Mouse (Mus musculus): ENCODE data around the gene Gars. TPM values are rescaled to one million over a fixed set of nuclear protein-coding genes. Genes with fewer than 3 reads are reported as not detected.
A peak's percentile ranks its signal among the peaks of the same experiment; 100 is the strongest.

The Gars gene
- total RNA-seq, 4 experiments from 2014 or later = 55.9 to 58.8 (median 57.4) TPM

DNA sequence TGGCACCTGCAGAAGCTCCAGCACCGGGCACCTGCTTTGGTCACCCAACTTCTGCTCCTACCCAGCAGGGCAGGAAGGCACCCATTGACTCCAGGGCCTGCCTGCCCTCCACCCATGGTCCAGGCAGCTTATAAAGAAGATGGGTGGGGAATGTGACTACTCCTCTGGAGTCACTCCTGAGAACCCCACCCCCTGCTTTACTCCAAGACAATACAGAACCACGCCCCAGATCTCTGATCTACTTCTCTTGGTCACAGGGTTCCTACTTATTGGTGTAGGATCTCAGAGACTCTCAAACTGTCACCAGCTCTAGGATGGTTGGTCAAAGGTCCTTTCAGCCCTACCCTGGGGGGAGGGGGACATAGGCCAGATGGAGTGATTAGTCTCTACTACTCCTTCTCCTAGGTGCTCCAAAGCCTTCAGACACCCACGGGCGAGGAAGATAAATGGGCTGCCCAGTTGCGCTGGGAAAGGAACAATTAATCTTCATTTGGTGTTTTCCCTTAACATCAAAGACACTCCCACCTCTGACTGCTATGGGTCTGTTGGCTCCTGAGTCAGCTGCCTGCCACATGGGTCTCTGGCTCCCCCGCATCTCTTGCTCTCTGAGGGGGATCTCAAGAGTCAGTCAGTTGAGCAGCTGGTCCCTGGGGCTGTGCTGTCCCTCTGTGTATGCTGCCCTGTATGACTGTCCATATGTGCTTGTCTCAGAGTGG, 55.8 kb downstream of the Gars start:
- no peak for DNase-seq (ENCODE audit: low spot score)

DNA sequence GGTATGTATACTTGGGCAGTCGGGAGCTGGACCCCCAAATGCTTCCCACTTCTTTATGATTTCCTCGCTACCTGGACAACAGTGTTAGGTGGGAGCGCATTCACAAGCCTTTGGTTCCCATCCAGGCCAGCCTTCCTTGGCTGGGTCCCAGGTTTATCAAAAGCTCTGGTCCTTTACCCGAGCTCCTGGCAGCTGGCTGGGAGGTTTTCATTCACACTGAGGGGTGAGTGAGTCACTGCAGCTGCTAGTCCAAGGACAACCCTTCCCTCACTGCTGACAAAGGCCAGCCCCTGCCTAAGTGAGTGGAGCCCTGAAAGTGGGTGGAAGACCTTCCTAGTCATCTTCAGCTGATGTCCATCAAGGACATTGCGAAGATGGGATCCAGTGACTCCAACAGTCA, 60.2 kb downstream of the Gars start:
- DNase-seq (ENCODE audit: low spot score) = no peak

DNA sequence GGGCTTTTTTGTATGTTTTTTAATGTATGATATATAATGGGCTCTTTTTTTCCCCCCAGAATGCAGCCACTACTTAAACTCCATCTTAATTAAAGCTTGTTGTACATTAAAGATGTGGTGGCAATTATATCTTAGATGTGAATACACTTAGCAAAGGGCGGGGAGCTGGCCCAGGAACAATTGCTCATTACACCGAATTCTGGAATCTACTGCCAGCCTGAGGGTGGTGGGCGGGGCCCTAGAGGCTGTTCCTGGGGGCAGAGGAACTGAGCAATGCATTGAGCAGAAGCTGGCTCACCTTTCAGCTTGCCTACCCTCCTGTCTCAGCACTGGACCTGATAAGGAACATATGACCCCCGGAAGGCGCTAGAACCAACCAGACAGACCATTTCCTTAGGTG, 60.8 kb downstream of the Gars start:
- no peak for DNase-seq (ENCODE audit: low spot score)

DNA sequence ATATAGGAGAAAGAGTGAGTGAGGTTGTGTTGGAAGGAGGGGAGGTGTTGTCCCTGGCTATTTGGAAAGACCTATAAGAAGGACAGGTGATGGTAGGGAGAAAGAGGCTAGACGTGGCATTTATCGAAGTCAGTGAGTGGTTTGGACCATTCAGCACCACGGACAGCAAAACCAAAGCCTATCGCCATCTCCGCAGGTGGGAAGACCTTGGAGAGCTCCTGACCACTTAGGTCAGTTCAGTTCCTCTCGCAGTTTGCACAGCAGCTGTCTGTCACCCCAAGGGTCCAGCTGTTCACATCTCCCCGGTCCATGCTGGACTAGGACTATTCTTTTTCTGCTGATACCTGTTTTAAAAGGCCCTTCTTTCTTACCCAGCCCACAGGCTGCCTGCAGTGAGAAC, 70.6 kb downstream of the Gars start:
- no peak for DNase-seq (ENCODE audit: low spot score)

DNA sequence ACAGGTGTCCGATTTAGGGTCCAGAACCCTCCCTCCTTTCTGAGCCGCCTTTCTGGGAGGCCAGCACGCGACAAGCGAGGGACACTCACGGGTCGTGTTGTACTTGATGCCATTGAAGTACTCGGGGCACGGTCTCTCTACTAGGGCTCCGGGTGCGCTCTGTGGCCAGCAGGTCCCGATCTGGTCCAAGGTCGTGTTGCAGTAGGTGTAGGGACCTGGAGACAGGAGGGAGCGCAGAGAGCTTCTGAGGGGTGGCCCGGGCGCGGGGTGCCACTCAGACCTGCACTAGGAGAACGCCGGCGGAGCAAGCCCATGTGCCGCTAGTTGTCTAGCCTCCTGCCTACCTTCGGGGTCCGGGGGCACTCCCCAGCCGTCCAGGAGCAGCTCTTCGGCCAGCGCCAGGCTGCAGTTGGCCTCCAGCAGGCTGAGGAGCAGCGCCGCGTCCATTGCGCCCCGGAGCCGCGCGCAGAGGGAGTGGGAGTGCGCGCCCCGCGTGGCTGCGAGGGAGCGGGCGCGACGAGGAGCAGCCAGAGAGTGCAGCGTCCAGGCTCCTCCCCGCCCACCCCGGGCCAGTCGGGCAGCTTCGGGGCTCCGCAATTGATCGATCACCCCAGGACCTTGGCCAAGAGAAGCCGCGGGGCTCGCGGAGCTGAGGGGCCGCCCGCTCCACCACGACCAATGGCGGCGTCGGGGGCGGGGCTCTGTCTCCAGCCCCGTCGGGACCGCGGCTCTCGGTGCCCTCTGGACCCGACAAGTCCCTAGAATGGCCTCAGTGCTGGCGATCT, 79.7 kb downstream of the Gars start:
- DNase-seq (ENCODE audit: low spot score) = no peak

DNA sequence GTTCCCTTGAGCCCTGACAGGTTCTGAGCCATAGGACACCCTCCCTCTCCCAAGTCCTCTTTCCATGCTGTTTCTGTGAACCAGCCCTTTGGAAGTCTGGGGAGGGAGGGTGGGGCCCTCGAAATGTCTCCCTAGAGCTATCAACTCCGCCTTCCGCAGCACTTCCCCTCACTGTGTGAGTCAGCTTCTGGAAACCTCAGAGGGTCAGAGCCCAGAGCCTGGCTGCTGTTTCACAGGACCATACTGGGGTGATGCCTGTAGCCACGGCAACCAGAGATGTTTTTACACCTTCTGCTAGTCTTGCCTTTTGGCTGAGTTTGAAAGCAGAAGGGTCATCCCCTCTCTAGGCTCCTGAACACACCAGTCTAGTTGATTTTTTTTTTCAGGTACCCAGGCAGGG, 85.2 kb downstream of the Gars start:
- DNase-seq (ENCODE audit: low spot score) = peak; percentile 36

DNA sequence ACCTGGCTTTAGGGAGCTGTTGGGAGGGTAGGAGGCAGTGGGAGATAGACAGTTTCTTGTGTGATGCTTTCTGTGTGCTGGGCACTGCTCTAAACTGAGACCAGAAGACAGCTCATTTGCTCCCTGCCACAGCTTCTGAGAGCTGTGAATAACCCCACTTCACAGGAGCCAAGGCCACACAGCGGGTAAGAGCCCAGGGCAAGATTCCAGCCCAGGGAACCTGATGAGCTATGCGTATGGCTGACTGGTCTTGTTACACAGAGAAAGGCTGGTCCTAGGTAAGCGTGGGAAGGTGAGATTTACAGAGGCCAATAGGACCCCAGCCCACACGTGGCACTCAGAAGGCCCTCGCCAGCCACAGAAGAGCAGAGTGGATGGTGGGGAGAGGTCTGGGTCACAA, 88.8 kb downstream of the Gars start:
- DNase-seq (ENCODE audit: low spot score) = no peak

DNA sequence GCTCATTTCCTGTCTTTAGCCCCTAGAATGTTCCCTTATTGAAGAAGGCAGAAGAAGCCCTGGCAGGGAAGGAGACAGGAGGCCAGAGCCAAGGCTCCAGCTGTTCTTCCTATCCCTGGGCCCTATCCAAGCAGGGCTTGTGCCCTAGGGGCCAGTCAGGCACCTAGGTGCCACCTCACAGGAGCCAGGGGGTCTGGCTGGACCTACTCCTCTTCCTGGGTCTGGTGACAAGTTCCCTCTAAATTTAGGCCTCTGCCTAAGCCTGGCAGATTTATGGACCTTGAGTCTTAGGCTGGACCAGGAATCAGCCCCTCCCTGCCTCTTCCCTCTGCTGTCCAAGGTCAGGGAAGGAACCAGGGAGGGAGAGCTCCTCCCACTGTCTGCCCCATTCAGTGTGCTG, 90.6 kb downstream of the Gars start:
- no peak for DNase-seq (ENCODE audit: low spot score)

Other genes with a start within 250 kb of the Gars start
- gene Znrf2, start 221.1 kb upstream of the Gars start, total RNA-seq (2022) = 10 to 100 TPM; 18.0 to 23.9 (median 19.8) TPM
- gene Nod1, start 65.4 kb upstream of the Gars start, total RNA-seq (2022) = 10 to 100 TPM; 17.8 to 19.7 (median 19.4) TPM
- gene Ggct, start 45.1 kb upstream of the Gars start, total RNA-seq (2022) = 10 to 100 TPM; 24.9 to 36.1 (median 27.0) TPM
- 10 to 100 TPM; 20.4 to 30.3 (median 22.6) TPM for gene Crhr2, start 95.0 kb downstream of the Gars start, total RNA-seq (2022)
- 100 to 1,000 TPM in 1 of 4 experiments, 10 to 100 TPM in 3; 24.3 to 119 (median 52.8) TPM for gene Inmt, start 137.0 kb downstream of the Gars start, total RNA-seq (2022)
- 1 to 10 TPM; 3.7 to 6.6 (median 4.6) TPM for gene Mindy4, start 165.4 kb downstream of the Gars start, total RNA-seq (2022)